Mouse (Mus musculus) MEL (cell line): ENCODE measurements around the gene Evi2a. TPM values are rescaled to one million over a fixed set of nuclear protein-coding genes. Genes with fewer than 3 reads are reported as not detected.

Experiments used
- DNase-seq: peaks from one replicate; pipeline ENCODE4 v3.0.0; 2011; ENCODE audit warnings: low read depth, low spot score
- H3K27ac ChIP-seq: 2 replicates; pipeline ENCODE4 v1.5.1; 2012; ENCODE audit warnings: low read depth, mild to moderate bottlenecking, control low read depth, low read length, moderate library complexity; ENCODE audit not compliant: control insufficient read depth
- H3K27me3 ChIP-seq, 2 experiments: fragments of 150-350 bp in 1 of 2; sonication (generic) in 1 of 2; 2 replicates each; pipeline ENCODE4 v1.6.1; 2012; ENCODE audit warnings: low read length in 2 of 2, mild to moderate bottlenecking in 2 of 2, improper control_type of control experiment in 1 of 2, moderate library complexity in 1 of 2; ENCODE audit not compliant: insufficient read depth in 2 of 2, control insufficient read depth in 1 of 2
- H3K36me3 ChIP-seq, 2 experiments: 2 replicates each; pipeline ENCODE4 v1.6.1; 2012 to 2014; ENCODE audit warnings: low read length in 2 of 2, improper control_type of control experiment in 1 of 2, inconsistent platforms in 1 of 2, mild to moderate bottlenecking in 1 of 2; ENCODE audit not compliant: insufficient read depth in 2 of 2, control insufficient read depth in 1 of 2
- H3K4me1 ChIP-seq, 2 experiments: fragments of 150-350 bp in 1 of 2; sonication (generic) in 1 of 2; 2 replicates each; pipeline ENCODE4 v1.6.1; 2012; ENCODE audit warnings: low read length in 2 of 2, improper control_type of control experiment in 1 of 2, mild to moderate bottlenecking in 1 of 2; ENCODE audit not compliant: insufficient read depth in 2 of 2, control insufficient read depth in 1 of 2
- H3K4me3 ChIP-seq, 2 experiments: fragments of 150-350 bp in 1 of 2; sonication (generic) in 1 of 2; 2 replicates each; pipeline ENCODE4 v1.5.1; 2012; ENCODE audit warnings: low read depth in 2 of 2, low read length in 2 of 2, mild to moderate bottlenecking in 2 of 2, moderate library complexity in 2 of 2, control low read depth in 1 of 2, improper control_type of control experiment in 1 of 2; ENCODE audit not compliant: control insufficient read depth in 1 of 2, insufficient read depth in 1 of 2
- H3K79me2 ChIP-seq: 2 replicates; pipeline ENCODE4 v1.6.1; 2012; ENCODE audit warnings: mild to moderate bottlenecking, low read length, moderate library complexity; ENCODE audit not compliant: control insufficient read depth, poor library complexity, insufficient read depth
- H3K9ac ChIP-seq: 2 replicates; pipeline ENCODE4 v1.6.1; 2012; ENCODE audit warnings: low read depth, mild to moderate bottlenecking, control low read depth, low read length, moderate library complexity; ENCODE audit not compliant: control insufficient read depth, poor library complexity, severe bottlenecking
- H3K9me3 ChIP-seq: fragments of 150-350 bp; sonication (generic); replicated peaks from 2 replicates; pipeline ENCODE4 v1.6.1; 2012; ENCODE audit warnings: mild to moderate bottlenecking, low read length, improper control_type of control experiment, moderate library complexity; ENCODE audit not compliant: insufficient read depth
- ELF1 ChIP-seq: IDR thresholded peaks from 2 replicates; pipeline ENCODE4 v1.6.1; 2014; ENCODE audit warnings: low read depth, mild to moderate bottlenecking, inconsistent platforms, low read length, improper control_type of control experiment, moderate library complexity
- EP300 ChIP-seq, 2 experiments: IDR thresholded peaks; 2 replicates each; pipeline ENCODE4 v1.6.1; 2011; ENCODE audit warnings: improper control_type of control experiment in 2 of 2, low read length in 2 of 2, low read depth in 1 of 2, mild to moderate bottlenecking in 1 of 2
- ETS1 ChIP-seq: IDR thresholded peaks from 2 replicates; pipeline ENCODE4 v1.6.1; 2012; ENCODE audit warnings: low read depth, mild to moderate bottlenecking, inconsistent platforms, low read length, improper control_type of control experiment, moderate library complexity
- HCFC1 ChIP-seq: IDR thresholded peaks from 2 replicates; pipeline ENCODE4 v1.6.1; 2012; ENCODE audit warnings: low read depth, mild to moderate bottlenecking, inconsistent platforms, low read length, improper control_type of control experiment, moderate library complexity
- MAX ChIP-seq: IDR thresholded peaks from 2 replicates; pipeline ENCODE4 v1.6.1; 2011; ENCODE audit warnings: low read length, improper control_type of control experiment
- MEF2A ChIP-seq: IDR thresholded peaks from 2 replicates; pipeline ENCODE4 v1.6.1; 2014; ENCODE audit warnings: low read depth, mild to moderate bottlenecking, inconsistent platforms, low read length, improper control_type of control experiment; ENCODE audit not compliant: poor library complexity, insufficient replicate concordance, severe bottlenecking; ENCODE audit errors: extremely low read depth
- MYB ChIP-seq: IDR thresholded peaks from 2 replicates; pipeline ENCODE4 v1.6.1; 2011; ENCODE audit warnings: mild to moderate bottlenecking, low read depth, low read length, improper control_type of control experiment
- MYC ChIP-seq: IDR thresholded peaks from 2 replicates; pipeline ENCODE4 v1.6.1; 2011; ENCODE audit warnings: low read depth, mild to moderate bottlenecking, low read length, improper control_type of control experiment, moderate library complexity
- POLR2A ChIP-seq, 2 experiments: IDR thresholded peaks; 2 replicates each; pipeline ENCODE4 v1.6.1; 2011 to 2012; ENCODE audit warnings: low read length in 2 of 2, mild to moderate bottlenecking in 2 of 2, control low read depth in 1 of 2, improper control_type of control experiment in 1 of 2, low read depth in 1 of 2, moderate library complexity in 1 of 2; ENCODE audit not compliant: control insufficient read depth in 1 of 2, insufficient read depth in 1 of 2, poor library complexity in 1 of 2
- POLR2AphosphoS2 ChIP-seq: IDR thresholded peaks from 2 replicates; pipeline ENCODE4 v1.6.1; 2011; ENCODE audit warnings: low read length, improper control_type of control experiment
- RCOR1 ChIP-seq: IDR thresholded peaks from 2 replicates; pipeline ENCODE4 v1.6.1; 2012; ENCODE audit warnings: low read depth, mild to moderate bottlenecking, inconsistent platforms, low read length, improper control_type of control experiment
- SIN3A ChIP-seq: IDR thresholded peaks from 2 replicates; pipeline ENCODE4 v1.6.1; 2012; ENCODE audit warnings: low read length, improper control_type of control experiment, inconsistent platforms
- UBTF ChIP-seq: IDR thresholded peaks from 2 replicates; pipeline ENCODE4 v1.6.1; 2012; ENCODE audit warnings: low read depth, mild to moderate bottlenecking, inconsistent platforms, low read length, improper control_type of control experiment, moderate library complexity, borderline replicate concordance; ENCODE audit not compliant: insufficient read depth
- USF2 ChIP-seq, 2 experiments: IDR thresholded peaks; 2 replicates each; pipeline ENCODE4 v1.6.1; 2011 to 2012; ENCODE audit warnings: improper control_type of control experiment in 2 of 2, low read length in 2 of 2, borderline replicate concordance in 1 of 2, inconsistent platforms in 1 of 2, low read depth in 1 of 2, mild to moderate bottlenecking in 1 of 2; ENCODE audit not compliant: insufficient read depth in 1 of 2
- ZMIZ1 ChIP-seq: IDR thresholded peaks from 2 replicates; pipeline ENCODE4 v1.6.1; 2012; ENCODE audit warnings: low read depth, mild to moderate bottlenecking, inconsistent platforms, low read length, improper control_type of control experiment, moderate library complexity
- ZNF384 ChIP-seq: IDR thresholded peaks from 2 replicates; pipeline ENCODE4 v1.6.1; 2012; ENCODE audit warnings: low read depth, mild to moderate bottlenecking, inconsistent platforms, low read length, improper control_type of control experiment
- polyA plus RNA-seq, 2 experiments: library from polyadenylated mRNA; stranded (reverse) in 1 of 2; unstranded in 1 of 2; fragments of >175 nt in 1 of 2; fragments of >200 nt in 1 of 2; gene quantifications; 2 replicates each; pipeline versions ENCODE4 v1.2.1 to v1.2.4; 2012; ENCODE audit warnings: low replicate concordance in 2 of 2, low read depth in 1 of 2; ENCODE audit not compliant: insufficient read length in 2 of 2, insufficient read depth in 1 of 2, missing spikeins in 1 of 2
- total RNA-seq: library from RNA; depleted of rRNA; stranded (reverse); fragments of 300-350 nt; gene quantifications from 2 replicates; pipeline ENCODE4 v1.2.3, GENCODE M21; 2012

Gene Evi2a
- total and polyA plus RNA-seq, 3 experiments = 0.18 to 0.19 TPM; not detected in 1

- TF ChIP-seq MYB (no peak), MAX (peak; percentile 40; the same call in 1 of the 2 replicates), HCFC1 (no peak), POLR2AphosphoS2 (no peak), UBTF (0 out of 2 replicates have a peak, but pooled peaks have one; percentile 11), ZNF384 (peak; percentile 86), ZMIZ1 (no peak)
- TF ChIP-seq, all 39 proteins: peak for 9
Measured at GRCm38 (mm10) chr11:79521930-79522329, 8.5 kb downstream of the Evi2a start (continued).

- TF ChIP-seq POLR2A (IDR thresholded peaks at IDR 0.05; ENCODE audit: control insufficient read depth in 1 of 2, insufficient read depth in 1 of 2, low read depth in 1 of 2, low read length in 2 of 2, poor library complexity in 1 of 2) (peak in 1 of 2 experiments; percentile 33; a peak in 1 of 4 replicates), RCOR1 (no peak)
- Histone ChIP-seq H3K79me2 (peaks cover 42% of the 10 kb centered on the region), H3K36me3 (peaks cover 5 to 66% of the 10 kb centered on the region in 2 experiments), H3K4me3 (no peak overlapping the region; a peak in 1 of 4 replicates), H3K9me3 (no peaks in the 10 kb centered on the region), H3K27ac (peak overlapping the region; percentile 55), H3K4me1 (peaks cover 20 to 39% of the 10 kb centered on the region in 2 experiments), H3K27me3 (no peaks in the 10 kb centered on the region), H3K9ac (peak overlapping the region; percentile 6; the same call in 1 of the 2 replicates)
- DNase-seq = no peak
Measured at GRCm38 (mm10) chr11:79520772-79521171, 9.6 kb downstream of the Evi2a start.

GRCm38 (mm10) chr11:79519878-79520291, 10.5 kb downstream of the Evi2a start:
- peak overlapping the region; percentile 68; the same call in 1 of the 2 replicates for H3K9ac ChIP-seq
- no peaks in the 10 kb centered on the region for H3K9me3 ChIP-seq
- peaks cover 9 to 65% of the 10 kb centered on the region in 2 experiments for H3K36me3 ChIP-seq
- peak overlapping the region in 1 of 2 experiments; percentile 37; a peak in 2 of 4 replicates for H3K4me3 ChIP-seq
- TF ChIP-seq ZNF384 (no peak), SIN3A (peak; percentile 84), ELF1 (peak; percentile 48; the same call in 1 of the 2 replicates), RCOR1 (peak; percentile 66; the same call in 1 of the 2 replicates), USF2 (IDR thresholded peaks at IDR 0.05; ENCODE audit: borderline replicate concordance in 1 of 2, insufficient read depth in 1 of 2, low read depth in 1 of 2, low read length in 2 of 2) (no peak), ETS1 (peak; percentile 89), ZMIZ1 (no peak), EP300 (IDR thresholded peaks at IDR 0.05; ENCODE audit: low read depth in 1 of 2, low read length in 2 of 2) (peak; percentile 64 to 84), POLR2A (IDR thresholded peaks at IDR 0.05; ENCODE audit: control insufficient read depth in 1 of 2, insufficient read depth in 1 of 2, low read depth in 1 of 2, low read length in 2 of 2, poor library complexity in 1 of 2) (peak in 1 of 2 experiments; percentile 18; a peak in 1 of 4 replicates), MYC (peak; percentile 66; the same call in 1 of the 2 replicates), MEF2A (0 out of 2 replicates have a peak, but pooled peaks have one; percentile 71)
- peak; percentile 95 for DNase-seq
- H3K27me3 ChIP-seq = no peaks in the 10 kb centered on the region
- H3K27ac ChIP-seq = peak overlapping the region; percentile 89
- H3K79me2 ChIP-seq = peaks cover 45% of the 10 kb centered on the region
- H3K4me1 ChIP-seq = peaks cover 20 to 44% of the 10 kb centered on the region in 2 experiments
